Mouse (Mus musculus) MEL (cell line): ENCODE measurements around the gene Atp5g3. TPM values are rescaled to one million over a fixed set of nuclear protein-coding genes. Genes with fewer than 3 reads are reported as not detected.

Source experiments
- DNase-seq: peaks from one replicate; pipeline ENCODE4 v3.0.0; 2011; ENCODE audit warnings: low read depth, low spot score
- H3K27ac ChIP-seq: 2 replicates; pipeline ENCODE4 v1.5.1; 2012; ENCODE audit warnings: low read depth, mild to moderate bottlenecking, control low read depth, low read length, moderate library complexity; ENCODE audit not compliant: control insufficient read depth
- H3K27me3 ChIP-seq, 2 experiments: fragments of 150-350 bp in 1 of 2; sonication (generic) in 1 of 2; 2 replicates each; pipeline ENCODE4 v1.6.1; 2012; ENCODE audit warnings: low read length in 2 of 2, mild to moderate bottlenecking in 2 of 2, improper control_type of control experiment in 1 of 2, moderate library complexity in 1 of 2; ENCODE audit not compliant: insufficient read depth in 2 of 2, control insufficient read depth in 1 of 2
- H3K36me3 ChIP-seq, 2 experiments: 2 replicates each; pipeline ENCODE4 v1.6.1; 2012 to 2014; ENCODE audit warnings: low read length in 2 of 2, improper control_type of control experiment in 1 of 2, inconsistent platforms in 1 of 2, mild to moderate bottlenecking in 1 of 2; ENCODE audit not compliant: insufficient read depth in 2 of 2, control insufficient read depth in 1 of 2
- H3K4me1 ChIP-seq, 2 experiments: fragments of 150-350 bp in 1 of 2; sonication (generic) in 1 of 2; 2 replicates each; pipeline ENCODE4 v1.6.1; 2012; ENCODE audit warnings: low read length in 2 of 2, improper control_type of control experiment in 1 of 2, mild to moderate bottlenecking in 1 of 2; ENCODE audit not compliant: insufficient read depth in 2 of 2, control insufficient read depth in 1 of 2
- H3K4me3 ChIP-seq, 2 experiments: fragments of 150-350 bp in 1 of 2; sonication (generic) in 1 of 2; 2 replicates each; pipeline ENCODE4 v1.5.1; 2012; ENCODE audit warnings: low read depth in 2 of 2, low read length in 2 of 2, mild to moderate bottlenecking in 2 of 2, moderate library complexity in 2 of 2, control low read depth in 1 of 2, improper control_type of control experiment in 1 of 2; ENCODE audit not compliant: control insufficient read depth in 1 of 2, insufficient read depth in 1 of 2
- H3K79me2 ChIP-seq: 2 replicates; pipeline ENCODE4 v1.6.1; 2012; ENCODE audit warnings: mild to moderate bottlenecking, low read length, moderate library complexity; ENCODE audit not compliant: control insufficient read depth, poor library complexity, insufficient read depth
- H3K9ac ChIP-seq: 2 replicates; pipeline ENCODE4 v1.6.1; 2012; ENCODE audit warnings: low read depth, mild to moderate bottlenecking, control low read depth, low read length, moderate library complexity; ENCODE audit not compliant: control insufficient read depth, poor library complexity, severe bottlenecking
- H3K9me3 ChIP-seq: fragments of 150-350 bp; sonication (generic); replicated peaks from 2 replicates; pipeline ENCODE4 v1.6.1; 2012; ENCODE audit warnings: mild to moderate bottlenecking, low read length, improper control_type of control experiment, moderate library complexity; ENCODE audit not compliant: insufficient read depth
- CTCF ChIP-seq, 3 experiments: IDR thresholded peaks in 2 of 3; conservative IDR thresholded peaks in 1 of 3; 2 replicates each; pipeline ENCODE4 v1.5.1; 2011 to 2012; ENCODE audit warnings: low read length in 3 of 3, low read depth in 2 of 3, mild to moderate bottlenecking in 2 of 3, improper control_type of control experiment in 1 of 3, inconsistent platforms in 1 of 3, mixed read lengths in 1 of 3, moderate library complexity in 1 of 3; ENCODE audit not compliant: control insufficient read depth in 1 of 3, insufficient read depth in 1 of 3, poor library complexity in 1 of 3, severe bottlenecking in 1 of 3
- ELF1 ChIP-seq: IDR thresholded peaks from 2 replicates; pipeline ENCODE4 v1.6.1; 2014; ENCODE audit warnings: low read depth, mild to moderate bottlenecking, inconsistent platforms, low read length, improper control_type of control experiment, moderate library complexity
- EP300 ChIP-seq, 2 experiments: IDR thresholded peaks; 2 replicates each; pipeline ENCODE4 v1.6.1; 2011; ENCODE audit warnings: improper control_type of control experiment in 2 of 2, low read length in 2 of 2, low read depth in 1 of 2, mild to moderate bottlenecking in 1 of 2
- ETS1 ChIP-seq: IDR thresholded peaks from 2 replicates; pipeline ENCODE4 v1.6.1; 2012; ENCODE audit warnings: low read depth, mild to moderate bottlenecking, inconsistent platforms, low read length, improper control_type of control experiment, moderate library complexity
- GABPA ChIP-seq: IDR thresholded peaks from 2 replicates; pipeline ENCODE4 v1.6.1; 2012; ENCODE audit warnings: low read depth, mild to moderate bottlenecking, inconsistent platforms, low read length, improper control_type of control experiment, moderate library complexity
- GATA1 ChIP-seq: IDR thresholded peaks from 2 replicates; pipeline ENCODE4 v1.6.1; 2011; ENCODE audit warnings: low read depth, low read length, improper control_type of control experiment
- HCFC1 ChIP-seq: IDR thresholded peaks from 2 replicates; pipeline ENCODE4 v1.6.1; 2012; ENCODE audit warnings: low read depth, mild to moderate bottlenecking, inconsistent platforms, low read length, improper control_type of control experiment, moderate library complexity
- JUND ChIP-seq: IDR thresholded peaks from 2 replicates; pipeline ENCODE4 v1.6.1; 2011; ENCODE audit warnings: low read depth, mild to moderate bottlenecking, improper control_type of control experiment, low read length
- KAT2A ChIP-seq: conservative IDR thresholded peaks from 2 replicates; pipeline ENCODE4 v1.6.1; 2012; ENCODE audit warnings: low read depth, low read length, improper control_type of control experiment, inconsistent platforms
- MAFK ChIP-seq: IDR thresholded peaks from 2 replicates; pipeline ENCODE4 v1.6.1; 2011; ENCODE audit warnings: low read depth, mild to moderate bottlenecking, low read length, improper control_type of control experiment, borderline replicate concordance
- MAX ChIP-seq: IDR thresholded peaks from 2 replicates; pipeline ENCODE4 v1.6.1; 2011; ENCODE audit warnings: low read length, improper control_type of control experiment
- MEF2A ChIP-seq: IDR thresholded peaks from 2 replicates; pipeline ENCODE4 v1.6.1; 2014; ENCODE audit warnings: low read depth, mild to moderate bottlenecking, inconsistent platforms, low read length, improper control_type of control experiment; ENCODE audit not compliant: poor library complexity, insufficient replicate concordance, severe bottlenecking; ENCODE audit errors: extremely low read depth
- MXI1 ChIP-seq: IDR thresholded peaks from 2 replicates; pipeline ENCODE4 v1.6.1; 2011; ENCODE audit warnings: mild to moderate bottlenecking, low read depth, low read length, improper control_type of control experiment
- MYC ChIP-seq: IDR thresholded peaks from 2 replicates; pipeline ENCODE4 v1.6.1; 2011; ENCODE audit warnings: low read depth, mild to moderate bottlenecking, low read length, improper control_type of control experiment, moderate library complexity
- NELFE ChIP-seq: IDR thresholded peaks from 2 replicates; pipeline ENCODE4 v1.6.1; 2011; ENCODE audit warnings: low read depth, low read length, improper control_type of control experiment
- POLR2A ChIP-seq, 2 experiments: IDR thresholded peaks; 2 replicates each; pipeline ENCODE4 v1.6.1; 2011 to 2012; ENCODE audit warnings: low read length in 2 of 2, mild to moderate bottlenecking in 2 of 2, control low read depth in 1 of 2, improper control_type of control experiment in 1 of 2, low read depth in 1 of 2, moderate library complexity in 1 of 2; ENCODE audit not compliant: control insufficient read depth in 1 of 2, insufficient read depth in 1 of 2, poor library complexity in 1 of 2
- POLR2AphosphoS2 ChIP-seq: IDR thresholded peaks from 2 replicates; pipeline ENCODE4 v1.6.1; 2011; ENCODE audit warnings: low read length, improper control_type of control experiment
- RAD21 ChIP-seq: IDR thresholded peaks from 2 replicates; pipeline ENCODE4 v1.6.1; 2011; ENCODE audit warnings: mild to moderate bottlenecking, low read depth, low read length, improper control_type of control experiment
- SIN3A ChIP-seq: IDR thresholded peaks from 2 replicates; pipeline ENCODE4 v1.6.1; 2012; ENCODE audit warnings: low read length, improper control_type of control experiment, inconsistent platforms
- TAL1 ChIP-seq: IDR thresholded peaks from 2 replicates; pipeline ENCODE4 v1.6.1; 2012; ENCODE audit warnings: mild to moderate bottlenecking, inconsistent platforms, low read length, moderate library complexity, mixed read lengths
- TBP ChIP-seq: IDR thresholded peaks from 2 replicates; pipeline ENCODE4 v1.8.0; 2011; ENCODE audit warnings: low read depth, low read length, improper control_type of control experiment
- UBTF ChIP-seq: IDR thresholded peaks from 2 replicates; pipeline ENCODE4 v1.6.1; 2012; ENCODE audit warnings: low read depth, mild to moderate bottlenecking, inconsistent platforms, low read length, improper control_type of control experiment, moderate library complexity, borderline replicate concordance; ENCODE audit not compliant: insufficient read depth
- USF2 ChIP-seq, 2 experiments: IDR thresholded peaks; 2 replicates each; pipeline ENCODE4 v1.6.1; 2011 to 2012; ENCODE audit warnings: improper control_type of control experiment in 2 of 2, low read length in 2 of 2, borderline replicate concordance in 1 of 2, inconsistent platforms in 1 of 2, low read depth in 1 of 2, mild to moderate bottlenecking in 1 of 2; ENCODE audit not compliant: insufficient read depth in 1 of 2
- ZKSCAN1 ChIP-seq: IDR thresholded peaks from 2 replicates; pipeline ENCODE4 v1.6.1; 2012; ENCODE audit warnings: low read depth, mild to moderate bottlenecking, inconsistent platforms, low read length, improper control_type of control experiment, moderate library complexity
- ZMIZ1 ChIP-seq: IDR thresholded peaks from 2 replicates; pipeline ENCODE4 v1.6.1; 2012; ENCODE audit warnings: low read depth, mild to moderate bottlenecking, inconsistent platforms, low read length, improper control_type of control experiment, moderate library complexity
- polyA plus RNA-seq, 2 experiments: library from polyadenylated mRNA; stranded (reverse) in 1 of 2; unstranded in 1 of 2; fragments of >175 nt in 1 of 2; fragments of >200 nt in 1 of 2; gene quantifications; 2 replicates each; pipeline versions ENCODE4 v1.2.1 to v1.2.4; 2012; ENCODE audit warnings: low replicate concordance in 2 of 2, low read depth in 1 of 2; ENCODE audit not compliant: insufficient read length in 2 of 2, insufficient read depth in 1 of 2, missing spikeins in 1 of 2
- total RNA-seq: library from RNA; depleted of rRNA; stranded (reverse); fragments of 300-350 nt; gene quantifications from 2 replicates; pipeline ENCODE4 v1.2.3, GENCODE M21; 2012

Atp5g3 gene
- total and polyA plus RNA-seq, 3 experiments: 199 to 520 (median 503) TPM

DNA sequence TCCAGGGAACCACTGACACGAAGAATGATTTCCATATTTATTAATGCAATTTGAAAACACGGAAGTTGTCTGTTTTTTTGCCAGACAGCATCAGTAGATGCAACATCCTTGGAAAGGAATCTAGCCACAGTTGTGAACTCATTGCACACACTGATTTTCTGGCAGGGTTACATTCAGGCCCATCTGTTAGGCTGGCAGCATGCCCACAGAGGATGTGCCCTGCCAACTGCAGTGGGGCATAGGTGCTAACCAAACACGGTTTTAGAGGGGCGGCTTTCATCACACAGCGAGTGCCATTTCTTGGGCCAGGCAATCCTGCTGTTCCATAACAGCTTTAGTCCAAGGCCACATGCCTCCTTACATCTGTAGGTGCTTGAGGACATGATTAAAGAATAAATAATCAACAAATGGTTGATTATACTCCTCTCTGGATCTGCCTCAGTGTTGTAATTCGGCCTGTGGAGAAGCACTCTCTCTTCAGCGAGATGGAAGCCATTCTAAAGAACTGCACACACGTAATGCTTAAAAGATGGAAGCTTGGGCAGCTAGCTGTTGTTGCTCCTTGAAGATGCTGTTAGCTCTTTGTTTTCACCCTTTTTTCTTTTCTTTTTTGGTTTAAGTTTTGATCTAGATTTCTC lies 21.7 kb upstream of the Atp5g3 start (continued):
- TF ChIP-seq MXI1 (no peak), POLR2AphosphoS2 (no peak), KAT2A (no peak)

DNA sequence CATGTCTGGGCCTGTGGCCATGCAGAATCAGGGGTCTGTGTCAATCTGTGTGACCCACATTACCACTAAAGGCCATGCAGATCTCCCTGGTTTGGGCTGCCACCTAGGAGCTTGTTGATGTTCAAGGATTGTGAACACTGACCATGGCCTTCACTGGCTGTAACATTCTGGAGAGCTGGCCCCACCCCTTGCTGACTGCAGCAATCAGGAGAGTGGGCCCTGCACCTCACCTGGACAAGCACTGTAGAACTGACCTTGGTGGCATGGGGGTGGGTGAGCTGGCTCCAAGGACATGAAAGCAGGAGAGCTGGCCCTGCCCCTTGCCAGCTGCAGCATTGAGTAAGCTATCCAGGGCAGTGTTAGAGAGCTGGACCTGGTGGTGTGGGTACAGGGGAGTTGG lies 16.6 kb upstream of the Atp5g3 start:
- DNase-seq: no peak
- Histone ChIP-seq H3K27me3 (peaks cover 0 to 5% of the 10 kb centered on the region in 2 experiments; a peak in 2 of 4 replicates), H3K9ac (no peak overlapping the region), H3K79me2 (no peaks in the 10 kb centered on the region), H3K27ac (no peak overlapping the region), H3K4me3 (no peak overlapping the region), H3K9me3 (no peaks in the 10 kb centered on the region), H3K36me3 (no peaks in the 10 kb centered on the region), H3K4me1 (no peaks in the 10 kb centered on the region)
- TF ChIP-seq CTCF (IDR thresholded peaks at IDR 0.05 in 2 of 3, conservative IDR thresholded peaks at IDR 0.05 in 1 of 3; ENCODE audit: control insufficient read depth in 1 of 3, insufficient read depth in 1 of 3, low read depth in 2 of 3, low read length in 3 of 3, poor library complexity in 1 of 3, severe bottlenecking in 1 of 3) (no peak), TBP (no peak), MAX (no peak), RAD21 (no peak), UBTF (no peak), ZMIZ1 (no peak), KAT2A (no peak), EP300 (IDR thresholded peaks at IDR 0.05; ENCODE audit: low read depth in 1 of 2, low read length in 2 of 2) (no peak), HCFC1 (no peak), ETS1 (no peak), POLR2A (IDR thresholded peaks at IDR 0.05; ENCODE audit: control insufficient read depth in 1 of 2, insufficient read depth in 1 of 2, low read depth in 1 of 2, low read length in 2 of 2, poor library complexity in 1 of 2) (no peak), ZKSCAN1 (no peak), MEF2A (no peak), MAFK (no peak), GABPA (no peak), GATA1 (no peak)

DNA sequence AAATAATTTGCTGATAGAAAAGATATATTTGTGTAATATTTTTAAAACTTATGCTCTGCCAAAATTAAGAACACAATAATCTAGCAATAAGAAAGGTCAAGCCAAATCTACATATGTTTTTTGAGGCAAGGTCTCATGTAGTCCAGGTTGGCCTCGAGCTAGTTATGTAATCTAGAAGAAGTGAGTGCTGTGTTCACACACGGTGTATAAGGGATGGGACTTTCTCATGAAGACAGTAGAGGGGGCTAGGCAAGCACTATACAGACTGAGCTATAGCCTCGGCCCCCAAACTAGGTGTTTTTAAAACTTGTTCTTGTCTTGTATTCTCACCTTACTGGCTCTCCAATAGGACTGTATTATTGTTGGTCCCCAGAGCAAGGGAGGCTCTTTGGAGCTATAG lies 14.4 kb upstream of the Atp5g3 start:
- DNase-seq: no peak
- H3K4me1 ChIP-seq: no peaks in the 10 kb centered on the region
- H3K4me3 ChIP-seq: no peak overlapping the region

More for the DNA sequence above, 14.4 kb upstream of the Atp5g3 start:
- H3K79me2 ChIP-seq: no peaks in the 10 kb centered on the region
- H3K27me3 ChIP-seq: peaks cover 0 to 2% of the 10 kb centered on the region in 2 experiments; a peak in 2 of 4 replicates
- no peak overlapping the region for H3K9ac ChIP-seq
- H3K9me3 ChIP-seq: no peaks in the 10 kb centered on the region
- H3K27ac ChIP-seq: no peak overlapping the region
- no peak for TF ChIP-seq CTCF (IDR thresholded peaks at IDR 0.05 in 2 of 3, conservative IDR thresholded peaks at IDR 0.05 in 1 of 3; ENCODE audit: control insufficient read depth in 1 of 3, insufficient read depth in 1 of 3, low read depth in 2 of 3, low read length in 3 of 3, poor library complexity in 1 of 3, severe bottlenecking in 1 of 3)
- TF ChIP-seq TAL1: no peak
- no peak for TF ChIP-seq JUND
- no peak for TF ChIP-seq EP300 (IDR thresholded peaks at IDR 0.05; ENCODE audit: low read depth in 1 of 2, low read length in 2 of 2)
- no peak for TF ChIP-seq KAT2A
- TF ChIP-seq NELFE: no peak
- TF ChIP-seq ELF1: no peak
- TF ChIP-seq SIN3A: no peak
- no peak for TF ChIP-seq MEF2A
- no peak for TF ChIP-seq ZKSCAN1
- no peak for TF ChIP-seq USF2 (IDR thresholded peaks at IDR 0.05; ENCODE audit: borderline replicate concordance in 1 of 2, insufficient read depth in 1 of 2, low read depth in 1 of 2, low read length in 2 of 2)
- TF ChIP-seq MYC: no peak
- no peak for TF ChIP-seq GABPA
- no peak for TF ChIP-seq POLR2AphosphoS2
- TF ChIP-seq TBP: no peak
- no peaks in the 10 kb centered on the region for H3K36me3 ChIP-seq
